Mouse (Mus musculus): ENCODE data around the gene Pigk.

Pigk gene

DNA sequence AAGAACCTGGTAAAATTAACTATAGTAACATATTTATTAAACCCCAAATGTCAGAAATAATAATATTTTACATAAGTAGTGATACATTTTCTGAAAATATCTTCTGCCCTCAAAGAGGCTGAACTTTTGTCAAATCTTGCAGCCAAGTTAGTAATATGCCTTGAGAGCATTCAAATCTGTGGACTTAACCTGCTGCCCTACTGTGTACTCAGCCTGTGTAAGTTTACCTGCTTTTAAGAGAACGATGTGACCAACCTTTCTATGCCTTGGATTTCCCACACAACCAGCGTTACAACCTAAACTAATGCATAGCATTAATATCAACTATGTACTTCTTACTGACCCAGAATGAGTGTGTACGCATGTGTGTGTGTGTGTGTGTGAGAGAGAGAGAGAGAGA is 219.8 kb downstream of the Pigk start:
- DNase-seq (ENCODE audit: low spot score in 2 of 2) = no peak

DNA sequence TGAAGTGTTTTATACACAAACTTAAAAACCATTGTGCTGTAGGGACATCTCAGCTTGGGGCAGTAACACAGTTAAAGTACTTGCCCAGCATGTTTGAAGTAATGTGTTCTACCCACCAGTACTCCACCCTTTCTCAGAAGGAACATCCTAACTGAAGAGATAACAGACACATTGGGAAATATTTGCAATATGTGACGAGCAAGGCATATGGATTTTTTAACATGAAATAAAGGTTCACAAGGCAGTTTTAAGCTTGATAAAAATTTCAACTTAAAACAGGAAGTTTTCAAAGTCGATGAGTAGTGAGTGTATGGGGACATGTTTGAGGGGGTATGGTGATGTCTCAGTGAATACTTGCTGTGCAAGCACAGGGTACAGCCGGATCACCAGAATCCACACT is 222.4 kb downstream of the Pigk start:
- DNase-seq (ENCODE audit: low spot score in 2 of 2) = no peak

DNA sequence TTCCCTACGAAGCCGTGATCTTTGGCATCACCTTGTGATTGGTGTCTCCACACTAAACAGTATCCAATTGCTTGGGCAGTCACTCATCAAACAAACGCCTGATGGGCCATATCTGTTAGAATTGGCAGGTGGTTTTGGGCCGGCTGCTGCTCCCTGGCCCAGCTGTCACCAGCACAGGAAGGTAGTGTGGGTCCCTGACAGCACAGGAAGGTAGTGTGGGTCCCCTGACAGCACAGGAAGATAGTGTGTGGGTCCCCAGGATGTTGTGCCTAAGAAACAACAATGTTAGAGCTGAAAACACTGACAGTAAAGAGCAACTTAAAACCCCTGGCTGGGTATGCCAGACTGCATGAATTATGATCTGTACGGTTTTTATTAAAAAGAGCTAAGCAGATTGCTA is 227.8 kb downstream of the Pigk start:
- peak in 1 of 2 experiments; percentile 37 for DNase-seq (ENCODE audit: low spot score in 2 of 2)

DNA sequence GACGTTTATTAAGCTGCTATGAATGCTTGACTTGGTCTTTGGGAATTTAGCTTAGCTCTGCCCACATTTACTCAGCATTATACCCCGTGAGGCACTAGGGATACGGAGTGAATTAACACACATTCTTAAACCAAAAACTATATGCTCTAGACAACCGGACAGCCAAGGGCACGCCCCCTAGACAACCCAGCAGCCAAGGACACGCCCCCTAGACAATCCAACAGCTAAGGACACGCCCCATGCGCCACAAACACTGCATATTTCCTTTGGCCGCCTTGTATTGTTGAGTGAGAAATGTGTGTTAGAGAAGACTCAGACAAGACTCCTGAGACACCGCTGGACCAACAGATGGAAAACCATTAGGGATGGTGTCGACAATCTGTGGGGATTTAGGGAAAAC is 229.1 kb downstream of the Pigk start:
- DNase-seq (ENCODE audit: low spot score in 2 of 2) = peak; percentile 81 to 82

DNA sequence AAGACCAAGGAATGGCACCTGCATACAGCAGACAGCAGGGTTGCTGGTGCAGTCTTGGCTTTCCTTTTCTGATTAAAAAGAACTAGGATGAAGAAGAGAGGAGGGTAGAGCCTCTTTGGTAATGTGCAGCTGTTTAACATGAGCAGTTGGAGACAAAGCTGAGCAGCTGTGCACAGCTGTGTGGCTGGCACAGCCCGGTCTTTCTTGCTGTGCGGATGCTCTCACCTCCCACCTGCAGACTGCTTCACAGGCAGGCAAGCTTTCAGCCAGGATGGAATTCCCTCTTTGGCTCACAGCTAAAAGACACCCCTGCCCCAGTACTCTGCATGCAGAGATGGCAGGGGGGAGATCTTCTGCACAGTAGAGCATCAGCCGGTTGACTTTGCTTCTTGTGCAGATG is 230.9 kb downstream of the Pigk start:
- DNase-seq (ENCODE audit: low spot score in 2 of 2) = peak; percentile 62 to 68

DNA sequence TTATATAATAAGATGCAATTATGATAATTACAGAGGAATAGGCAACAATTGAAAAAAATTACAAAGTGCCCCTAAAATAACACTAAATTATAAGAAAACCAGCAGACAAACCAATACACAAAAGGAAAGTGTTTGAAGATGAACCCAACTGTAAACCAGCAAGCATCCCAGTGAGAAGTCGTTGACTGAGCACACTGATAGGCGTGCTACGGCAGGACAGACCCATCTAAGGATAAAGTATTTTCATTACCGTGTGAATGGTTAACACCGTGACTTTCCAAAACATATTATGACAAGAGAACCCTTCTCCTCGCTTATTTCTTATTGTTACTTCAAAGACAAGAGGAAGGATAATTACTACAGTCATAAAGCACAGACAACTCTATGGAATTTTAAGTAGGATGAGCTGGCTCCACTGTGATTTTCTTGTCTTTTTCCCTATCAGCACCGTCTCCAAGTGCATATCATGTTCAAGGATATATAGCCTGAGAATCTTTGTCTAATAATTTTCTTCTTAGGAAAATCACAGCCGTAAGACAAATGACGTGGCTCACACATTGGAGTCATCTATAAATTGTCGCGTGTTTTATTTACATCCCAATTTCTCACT is 233.2 kb downstream of the Pigk start:
- no peak for DNase-seq (ENCODE audit: low spot score in 2 of 2)

DNA sequence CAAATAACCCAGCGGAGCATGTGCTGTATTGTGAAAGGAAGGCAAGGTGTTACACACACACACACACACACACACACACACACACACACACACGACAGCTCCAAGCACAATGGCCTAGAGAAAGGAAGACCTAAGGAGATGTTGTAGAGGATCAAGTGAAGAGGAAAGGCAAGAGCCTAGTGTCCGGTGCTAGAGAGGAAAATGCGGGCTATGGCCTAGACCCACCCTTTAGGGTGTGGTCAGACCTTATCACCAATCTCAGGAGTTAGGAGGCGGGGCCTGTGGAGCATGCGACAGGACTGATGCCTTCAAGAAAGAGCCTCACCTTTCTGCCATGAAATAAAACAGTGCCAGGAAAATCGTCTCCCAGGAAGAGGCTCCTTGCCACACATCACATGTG is 234.7 kb downstream of the Pigk start:
- DNase-seq (ENCODE audit: low spot score in 2 of 2) = no peak

DNA sequence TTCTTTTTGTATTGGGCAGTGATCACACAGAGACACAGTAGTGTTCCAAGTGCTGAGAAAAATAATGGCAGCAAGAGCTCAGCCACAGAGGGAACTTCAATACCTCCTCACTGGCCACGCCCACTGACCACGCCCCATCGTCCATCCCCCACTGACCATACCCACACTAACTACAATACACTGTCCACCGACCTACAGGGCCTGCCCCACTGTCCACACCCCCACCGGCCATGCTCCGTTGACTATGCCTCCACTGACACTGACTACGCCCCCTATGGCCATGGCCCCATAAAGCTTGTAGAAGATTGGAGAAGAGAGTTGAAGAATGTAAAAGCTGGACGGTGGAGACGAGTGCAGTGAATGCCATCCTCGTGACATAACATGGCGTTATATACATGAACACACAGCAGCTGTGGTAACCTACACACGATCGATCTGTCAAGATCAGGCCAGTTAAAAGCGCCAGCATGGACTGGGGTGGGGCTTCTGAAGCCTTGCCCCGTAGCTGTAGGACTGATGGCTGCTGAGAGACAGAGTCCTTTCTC is 235.4 kb downstream of the Pigk start:
- no peak for DNase-seq (ENCODE audit: low spot score in 2 of 2)

DNA sequence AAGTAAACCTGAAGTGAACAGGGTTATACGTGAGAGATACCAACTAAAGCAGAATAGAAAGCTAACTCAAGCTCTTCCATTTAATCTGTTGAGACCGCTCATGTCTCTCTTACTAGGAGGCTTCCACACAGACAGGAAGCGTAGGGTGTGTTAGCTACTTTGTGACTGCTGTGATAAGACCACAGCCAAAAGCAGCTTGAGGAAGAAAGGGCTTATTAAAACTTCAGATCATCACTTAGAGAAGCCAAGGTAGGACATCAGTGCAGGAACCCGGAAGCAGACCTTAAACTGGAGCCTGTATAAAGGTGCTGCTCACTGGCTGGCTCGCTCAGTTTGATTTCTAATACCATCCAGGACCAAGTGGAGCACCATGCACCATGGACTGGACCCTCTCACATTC is 236.4 kb downstream of the Pigk start:
- no peak for DNase-seq (ENCODE audit: low spot score in 2 of 2)

DNA sequence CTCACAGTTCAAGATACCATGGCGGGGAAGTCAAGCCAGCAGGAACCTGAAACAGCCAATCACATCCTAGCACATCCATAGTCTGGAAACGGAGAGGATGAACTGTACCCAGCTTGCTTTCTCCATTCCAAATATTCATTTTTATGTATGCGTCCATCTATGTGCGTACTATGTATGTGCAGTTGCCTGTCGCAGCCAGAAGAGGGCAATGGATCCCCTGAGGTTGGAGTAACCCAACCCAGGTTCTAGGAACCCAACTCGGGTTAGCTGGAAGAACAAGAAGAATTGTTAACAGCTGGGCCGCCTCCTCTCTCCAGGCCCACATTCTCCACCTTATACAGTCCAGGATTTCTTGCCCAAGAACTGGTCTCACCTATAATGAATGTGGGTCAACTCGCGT is 237.0 kb downstream of the Pigk start:
- no peak for DNase-seq (ENCODE audit: low spot score in 2 of 2)

DNA sequence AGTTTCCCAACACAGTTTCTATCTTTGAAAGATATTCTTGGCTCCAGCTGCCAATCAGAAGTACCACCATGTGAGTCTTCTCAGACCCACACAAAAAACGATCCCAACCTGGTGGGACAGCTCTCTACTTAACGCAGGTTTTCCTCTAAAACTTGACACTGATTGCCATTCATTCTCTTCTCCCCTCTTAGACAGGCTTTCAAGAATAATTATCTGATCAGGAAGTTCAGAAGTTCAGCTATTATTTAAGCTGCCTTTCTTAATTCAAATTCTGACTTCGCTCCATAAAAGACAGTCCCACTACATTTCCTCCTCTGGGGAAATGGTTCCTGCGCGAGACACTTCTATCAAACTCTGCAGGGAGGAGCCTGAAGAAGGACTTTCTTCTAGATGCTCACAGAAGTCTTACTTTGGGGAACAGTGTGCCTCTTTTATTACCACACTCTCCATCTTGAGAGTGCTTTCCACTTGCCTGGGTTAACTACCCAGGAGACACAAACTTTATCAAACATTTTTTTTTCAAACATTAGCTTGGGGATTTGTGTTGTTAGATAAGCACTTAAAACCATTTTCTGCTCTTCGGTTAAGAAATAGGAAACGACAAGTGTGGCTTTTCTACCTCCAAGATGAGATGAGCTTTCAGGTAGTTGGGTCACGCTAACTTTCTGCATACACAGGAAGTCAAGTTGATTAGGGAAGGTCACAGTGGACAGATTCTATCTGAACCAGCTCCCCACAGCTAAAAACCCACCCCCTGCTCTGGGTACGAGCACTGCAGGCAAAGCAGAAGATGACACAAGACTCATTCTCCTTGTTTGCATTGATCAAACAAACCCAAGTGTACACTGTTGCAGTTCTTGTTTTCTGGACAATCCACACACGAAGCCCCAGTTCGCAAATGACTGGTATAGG is 238.0 kb downstream of the Pigk start:
- DNase-seq (ENCODE audit: low spot score in 2 of 2) = no peak

DNA sequence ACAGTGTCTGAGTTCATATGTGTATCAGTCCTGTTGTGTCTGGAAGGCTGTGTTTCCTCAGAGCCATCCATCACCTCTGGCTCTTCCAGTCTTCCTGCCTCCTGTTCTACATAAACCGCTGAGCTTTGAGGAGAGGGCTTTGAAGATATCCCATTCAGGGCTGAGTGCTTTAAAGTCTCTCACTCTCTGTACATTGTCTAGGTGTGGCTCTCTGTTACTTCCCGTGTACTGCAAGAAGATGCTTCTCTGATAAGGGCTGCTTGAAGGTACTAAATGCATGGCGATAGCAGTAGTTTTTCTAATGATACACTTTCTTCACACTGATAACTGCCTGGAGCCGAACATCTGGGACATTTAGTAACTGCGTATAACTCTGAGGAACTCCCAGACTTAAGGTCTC is 242.1 kb downstream of the Pigk start:
- no peak for DNase-seq (ENCODE audit: low spot score in 2 of 2)

DNA sequence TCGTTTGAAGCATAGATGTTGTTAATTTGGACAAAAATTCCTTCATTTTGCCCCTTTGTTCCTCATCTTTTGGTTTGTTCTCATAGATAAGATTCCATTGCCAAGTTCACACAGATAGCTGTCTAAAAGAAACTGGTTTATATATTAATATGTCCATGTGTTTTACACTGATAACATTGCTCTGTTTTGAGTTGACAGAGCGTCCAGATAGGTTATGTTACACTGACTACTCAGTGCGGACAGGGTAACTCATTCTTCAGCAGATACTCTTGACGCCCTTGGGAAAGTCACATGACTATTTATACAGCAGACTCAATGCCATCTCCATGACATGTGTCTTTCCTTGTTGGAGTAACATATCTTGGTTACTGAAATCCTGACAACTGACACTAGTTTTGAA is 242.9 kb downstream of the Pigk start:
- DNase-seq (ENCODE audit: low spot score in 2 of 2) = no peak

DNA sequence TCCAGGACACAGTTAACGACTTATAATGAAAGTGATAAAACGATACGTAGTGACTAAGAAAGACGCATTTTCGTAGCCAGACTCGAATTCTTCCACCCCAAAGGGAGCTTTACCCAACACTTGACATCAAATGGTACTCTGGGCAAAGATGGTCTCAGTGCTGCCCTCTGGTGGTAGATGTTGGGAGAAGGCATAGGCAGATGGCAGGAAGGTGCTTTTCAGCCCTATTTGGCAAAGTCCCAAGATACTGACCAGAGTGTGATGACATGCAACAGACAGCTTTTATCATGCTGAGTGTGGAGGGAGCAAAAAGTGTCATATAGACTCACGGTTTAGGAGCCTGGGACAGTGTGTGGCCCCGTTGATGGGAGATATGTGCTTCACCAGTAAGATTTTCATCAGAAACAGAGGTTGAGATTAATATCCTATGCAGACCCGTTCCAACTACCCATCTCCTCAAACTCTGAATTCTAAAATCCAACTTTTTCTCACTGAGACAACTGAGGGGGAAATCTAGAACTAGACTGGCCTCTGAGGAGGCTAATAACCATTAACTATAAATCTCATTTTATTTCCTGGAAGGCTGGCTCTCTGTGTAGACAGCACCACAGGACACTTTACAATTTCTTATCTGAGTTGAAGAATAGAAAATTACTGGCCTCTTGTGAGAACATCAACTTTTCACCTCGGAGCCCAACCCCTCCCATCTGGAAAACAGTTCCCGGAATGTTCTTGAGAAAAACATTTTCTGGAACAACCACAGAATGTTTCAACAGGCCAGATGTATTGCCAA is 244.7 kb downstream of the Pigk start:
- DNase-seq (ENCODE audit: low spot score in 2 of 2) = peak; percentile 62 to 84

DNA sequence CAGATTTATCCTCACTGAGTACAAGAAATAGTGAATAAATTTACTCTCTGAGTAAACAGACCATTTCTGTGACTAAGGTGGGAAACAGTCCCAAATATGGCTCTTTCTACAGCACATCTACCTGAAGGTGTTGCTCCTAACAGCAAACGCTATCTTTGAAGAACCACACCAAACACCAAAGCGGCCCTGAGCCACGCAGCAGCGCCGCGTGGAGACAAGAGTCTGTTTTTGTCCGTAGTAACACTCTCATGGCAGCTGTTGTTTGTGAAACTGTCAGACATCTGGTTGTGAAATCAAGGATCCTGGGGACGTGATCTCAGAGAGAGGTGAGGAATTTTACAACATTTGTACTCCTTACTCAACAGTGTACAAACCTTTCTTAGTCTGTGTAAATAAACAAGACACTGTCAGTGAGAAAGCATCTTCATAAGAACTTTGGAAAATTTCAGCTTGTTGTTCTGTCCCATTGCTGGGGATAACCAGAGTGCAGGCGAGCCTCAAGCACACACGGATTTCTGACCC is 248.0 kb downstream of the Pigk start:
- DNase-seq (ENCODE audit: low spot score in 2 of 2) = no peak

DNA sequence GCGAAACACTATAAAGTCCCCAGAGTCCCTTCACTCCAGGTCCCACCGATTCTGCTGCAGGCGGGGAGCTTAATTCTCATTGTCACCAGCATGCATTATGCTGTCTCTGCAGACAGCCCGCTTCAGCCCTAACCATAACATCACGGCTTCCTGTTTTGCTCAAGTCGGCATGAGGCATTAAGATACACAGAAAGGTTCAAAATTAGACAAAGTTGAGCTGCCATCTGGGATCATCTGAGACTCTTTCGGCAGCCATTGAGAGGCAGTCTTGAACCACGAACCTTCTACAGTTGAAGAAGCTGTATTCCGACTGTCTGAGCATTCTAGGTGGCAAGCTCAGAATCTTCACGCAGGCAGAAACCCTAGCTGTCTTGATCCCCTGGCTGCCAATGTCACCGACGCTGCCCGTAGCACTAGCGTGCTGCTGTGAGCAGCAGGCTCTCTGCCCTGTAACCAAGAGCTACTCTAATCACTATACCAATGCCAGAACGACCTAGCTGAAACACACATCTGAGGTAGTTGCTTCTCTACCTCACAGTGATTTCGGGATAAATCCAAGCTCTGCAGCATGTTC is 256.0 kb downstream of the Pigk start:
- DNase-seq (ENCODE audit: low spot score in 2 of 2) = peak in 1 of 2 experiments; percentile 35

DNA sequence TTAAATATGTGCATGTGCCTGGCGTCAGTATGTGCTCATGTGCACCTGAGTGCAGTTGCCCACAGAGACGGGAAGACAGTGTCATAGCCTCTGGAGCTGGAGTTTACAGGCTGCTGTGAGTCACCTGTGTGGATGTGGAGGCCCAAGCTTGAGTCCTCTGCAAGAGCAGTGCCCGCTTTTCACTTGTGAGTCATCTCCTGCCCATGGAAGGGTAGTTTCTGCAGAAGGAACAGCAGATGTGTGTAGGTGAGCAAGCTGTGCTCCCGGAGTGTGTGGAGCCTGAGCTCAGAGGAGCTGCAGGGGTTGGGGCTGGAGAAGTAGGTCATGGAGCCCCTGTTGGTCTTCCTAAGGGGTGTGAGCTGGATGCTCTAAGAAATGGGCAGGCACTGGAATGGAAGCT is 257.5 kb downstream of the Pigk start:
- no peak for DNase-seq (ENCODE audit: low spot score in 2 of 2)

DNA sequence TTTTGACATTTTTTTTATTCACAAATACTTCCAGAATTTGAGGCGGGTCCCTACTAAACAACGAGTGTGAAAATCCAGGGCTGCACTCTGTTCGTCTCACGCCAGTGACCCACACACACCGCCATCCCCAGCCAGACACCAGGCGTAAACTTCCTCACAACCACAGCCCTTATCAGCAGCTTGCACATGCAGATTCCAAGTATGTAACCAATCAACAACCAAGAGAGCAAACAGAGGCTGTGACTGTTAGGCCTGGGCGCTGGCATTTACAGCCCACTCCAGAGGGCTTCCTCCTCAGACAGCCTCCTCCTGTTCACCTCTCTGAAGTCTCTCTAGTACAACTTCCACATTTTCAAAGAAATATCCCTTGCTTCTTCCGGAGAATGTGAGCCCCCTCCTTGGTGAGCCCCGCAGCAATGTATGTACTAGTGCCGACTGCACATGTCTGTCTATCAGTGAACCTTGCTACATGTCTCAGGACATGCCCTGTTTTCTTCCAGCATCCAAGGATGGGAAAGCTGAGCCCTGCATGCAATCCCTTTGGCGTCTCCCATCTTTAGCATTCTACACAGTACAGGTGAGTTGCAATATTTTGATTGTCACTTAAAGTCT is 265.7 kb downstream of the Pigk start:
- DNase-seq (ENCODE audit: low spot score in 2 of 2) = no peak

DNA sequence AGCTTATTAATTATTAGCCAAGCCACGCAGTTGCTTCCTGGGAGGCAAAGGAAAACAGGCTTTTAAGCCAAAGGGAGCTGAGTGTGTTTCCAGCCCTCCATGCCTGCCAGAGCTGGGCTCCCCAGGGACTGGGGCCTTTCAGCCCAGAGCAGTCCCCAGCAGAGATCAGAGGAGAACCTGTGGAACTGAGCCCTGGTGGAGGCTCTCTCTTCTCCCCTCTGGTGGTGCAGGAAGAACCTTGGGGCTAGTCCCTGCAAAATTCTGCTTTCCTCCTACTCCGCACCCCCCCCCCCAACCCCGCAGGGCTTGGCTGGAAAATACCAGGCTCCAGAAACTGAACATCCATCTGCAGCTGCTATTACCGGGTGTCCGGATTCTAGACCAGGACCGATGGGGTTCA is 266.5 kb downstream of the Pigk start:
- no peak for DNase-seq (ENCODE audit: low spot score in 2 of 2)

DNA sequence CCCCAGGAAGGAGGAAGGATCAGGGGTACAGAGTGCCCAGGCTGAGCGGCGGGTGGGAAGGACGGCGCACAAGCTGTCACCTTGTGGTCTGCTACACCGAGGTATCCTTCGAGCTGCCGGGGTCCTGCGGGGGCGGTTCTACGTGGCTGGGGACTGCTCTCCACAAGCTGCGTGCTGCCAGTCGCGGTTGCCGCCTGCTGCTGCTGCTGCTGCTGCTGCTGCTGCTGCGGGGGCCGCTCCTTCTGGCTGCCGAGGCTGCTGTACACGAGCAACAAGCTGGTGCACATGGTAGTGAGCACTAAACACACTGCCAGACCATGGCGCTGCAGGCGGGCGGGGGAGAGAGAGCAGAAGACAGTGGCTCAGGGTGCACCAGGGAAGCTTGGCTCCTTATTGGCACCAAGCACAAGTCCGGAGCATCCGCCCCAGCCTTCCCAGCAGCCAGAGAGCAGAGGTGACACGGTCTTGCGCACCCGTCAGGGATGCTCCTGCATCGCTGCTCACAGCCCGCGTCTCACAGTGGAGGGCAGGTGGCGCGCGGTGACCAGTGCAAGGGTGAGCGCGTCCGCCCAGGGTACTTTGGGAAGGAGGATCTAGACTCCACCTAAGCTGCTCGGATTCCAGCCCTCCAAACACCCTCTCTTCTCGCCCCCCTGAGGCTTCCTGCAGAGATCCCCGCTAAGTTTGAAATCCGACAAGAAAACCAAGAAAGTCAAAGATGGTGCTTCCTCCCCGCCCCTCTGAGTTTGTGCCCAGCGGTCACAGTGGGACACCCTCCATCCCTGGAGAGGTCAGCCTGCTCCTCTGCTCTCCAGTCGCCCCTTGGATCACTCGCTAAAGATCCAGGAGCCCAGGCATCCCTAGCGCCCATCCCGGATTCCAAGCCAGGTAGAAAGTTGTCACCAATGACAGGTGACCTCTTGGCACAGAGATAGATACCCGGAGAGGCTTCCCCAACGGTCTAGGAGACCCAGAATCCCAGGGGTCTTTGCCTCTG is 267.4 kb downstream of the Pigk start:
- DNase-seq (ENCODE audit: low spot score in 2 of 2) = no peak

All from thymus, postnatal 10 days (tissue).